Mouse (Mus musculus): ENCODE measurements at regions not wholly inside any gene's neighbourhood (a gene's known extent, or its start where the extent isn't known, plus 50 kb on each side); places are given as distances from the start of the nearest gene placed in this dataset.

GRCm38 (mm10) chr13:31362386-31362785 is 193.5 kb upstream of the Foxq1 start:
- no peaks in the 10 kb centered on the region for H3K4me1 ChIP-seq (ENCODE audit: insufficient read depth, low read length)
- no peaks in the 10 kb centered on the region for H3K27me3 ChIP-seq (ENCODE audit: insufficient read depth, low read length)
- TF ChIP-seq CTCF (IDR thresholded peaks at IDR 0.05) = no peak
- H3K36me3 ChIP-seq (ENCODE audit: insufficient read depth, low read length) = no peaks in the 10 kb centered on the region
- no peak overlapping the region for H3K9ac ChIP-seq (replicated peaks; ENCODE audit: low read length, poor library complexity, severe bottlenecking)
- no peak overlapping the region for H3K4me2 ChIP-seq (ENCODE audit: low read depth, low read length, poor library complexity, severe bottlenecking)
- H3K4me3 ChIP-seq (ENCODE audit: low read depth, low read length) = no peak overlapping the region
- H3K27ac ChIP-seq (ENCODE audit: low read depth, low read length) = no peak overlapping the region
- WGBS = 26% methylated on average over 3 of the region's 3 CpGs
- H3K9me3 ChIP-seq (ENCODE audit: low read length) = no peaks in the 10 kb centered on the region
- ATAC-seq (ENCODE audit: low FRiP score) (no peak), DNase-seq (ENCODE audit: low spot score) (peak; percentile 68)

GRCm38 (mm10) chr13:31364369-31364768 is 191.6 kb upstream of the Foxq1 start:
- 60% methylated on average over 4 of the region's 4 CpGs for WGBS
- Histone ChIP-seq H3K4me3 (ENCODE audit: low read depth, low read length) (no peak overlapping the region), H3K9me3 (ENCODE audit: low read length) (no peaks in the 10 kb centered on the region), H3K27me3 (ENCODE audit: insufficient read depth, low read length) (no peaks in the 10 kb centered on the region), H3K4me1 (ENCODE audit: insufficient read depth, low read length) (no peaks in the 10 kb centered on the region), H3K36me3 (ENCODE audit: insufficient read depth, low read length) (no peaks in the 10 kb centered on the region), H3K9ac (replicated peaks; ENCODE audit: low read length, poor library complexity, severe bottlenecking) (no peak overlapping the region), H3K4me2 (ENCODE audit: low read depth, low read length, poor library complexity, severe bottlenecking) (no peak overlapping the region), H3K27ac (ENCODE audit: low read depth, low read length) (no peak overlapping the region)
- no peak for TF ChIP-seq CTCF (IDR thresholded peaks at IDR 0.05)
- DNase-seq (ENCODE audit: low spot score) (peak; percentile 17), ATAC-seq (ENCODE audit: low FRiP score) (peak; percentile 54)

- Histone ChIP-seq H3K9me3 (ENCODE audit: low read length) (no peaks in the 10 kb centered on the region), H3K4me2 (ENCODE audit: low read depth, low read length, poor library complexity, severe bottlenecking) (no peak overlapping the region), H3K27me3 (ENCODE audit: insufficient read depth, low read length) (no peaks in the 10 kb centered on the region), H3K4me3 (ENCODE audit: low read depth, low read length) (no peak overlapping the region), H3K36me3 (ENCODE audit: insufficient read depth, low read length) (no peaks in the 10 kb centered on the region), H3K27ac (ENCODE audit: low read depth, low read length) (no peak overlapping the region), H3K9ac (replicated peaks; ENCODE audit: low read length, poor library complexity, severe bottlenecking) (no peak overlapping the region), H3K4me1 (ENCODE audit: insufficient read depth, low read length) (no peaks in the 10 kb centered on the region)
- DNase-seq (ENCODE audit: low spot score) = no peak
- 92% methylated on average over 3 of the region's 3 CpGs for WGBS
- ATAC-seq (ENCODE audit: low FRiP score) = no peak
- no peak for TF ChIP-seq CTCF (IDR thresholded peaks at IDR 0.05)
Measured at GRCm38 (mm10) chr13:31367226-31367625, 188.7 kb upstream of the Foxq1 start.

GRCm38 (mm10) chr13:31369182-31369581 is 186.8 kb upstream of the Foxq1 start:
- Histone ChIP-seq H3K4me3 (ENCODE audit: low read depth, low read length) (no peak overlapping the region), H3K36me3 (ENCODE audit: insufficient read depth, low read length) (no peaks in the 10 kb centered on the region), H3K9ac (replicated peaks; ENCODE audit: low read length, poor library complexity, severe bottlenecking) (no peak overlapping the region), H3K27ac (ENCODE audit: low read depth, low read length) (no peak overlapping the region), H3K4me2 (ENCODE audit: low read depth, low read length, poor library complexity, severe bottlenecking) (no peak overlapping the region), H3K4me1 (ENCODE audit: insufficient read depth, low read length) (no peaks in the 10 kb centered on the region), H3K9me3 (ENCODE audit: low read length) (no peaks in the 10 kb centered on the region), H3K27me3 (ENCODE audit: insufficient read depth, low read length) (no peaks in the 10 kb centered on the region)
- TF ChIP-seq CTCF (IDR thresholded peaks at IDR 0.05) = no peak
- 84% methylated on average over 4 of the region's 4 CpGs for WGBS
- DNase-seq (ENCODE audit: low spot score) = no peak
- no peak for ATAC-seq (ENCODE audit: low FRiP score)

- Histone ChIP-seq H3K9me3 (ENCODE audit: low read length) (no peaks in the 10 kb centered on the region), H3K4me2 (ENCODE audit: low read depth, low read length, poor library complexity, severe bottlenecking) (no peak overlapping the region), H3K4me3 (ENCODE audit: low read depth, low read length) (no peak overlapping the region), H3K9ac (replicated peaks; ENCODE audit: low read length, poor library complexity, severe bottlenecking) (no peak overlapping the region), H3K4me1 (ENCODE audit: insufficient read depth, low read length) (no peaks in the 10 kb centered on the region), H3K36me3 (ENCODE audit: insufficient read depth, low read length) (no peaks in the 10 kb centered on the region), H3K27me3 (ENCODE audit: insufficient read depth, low read length) (no peaks in the 10 kb centered on the region), H3K27ac (ENCODE audit: low read depth, low read length) (no peak overlapping the region)
- TF ChIP-seq CTCF (IDR thresholded peaks at IDR 0.05) = no peak
- 77% methylated on average over 6 of the region's 6 CpGs for WGBS
- ATAC-seq (ENCODE audit: low FRiP score) (no peak), DNase-seq (ENCODE audit: low spot score) (no peak)
Measured at GRCm38 (mm10) chr13:31370873-31371272, 185.1 kb upstream of the Foxq1 start.

- Histone ChIP-seq H3K27ac (ENCODE audit: low read depth, low read length) (no peak overlapping the region), H3K9ac (replicated peaks; ENCODE audit: low read length, poor library complexity, severe bottlenecking) (no peak overlapping the region), H3K4me2 (ENCODE audit: low read depth, low read length, poor library complexity, severe bottlenecking) (no peak overlapping the region), H3K27me3 (ENCODE audit: insufficient read depth, low read length) (no peaks in the 10 kb centered on the region), H3K36me3 (ENCODE audit: insufficient read depth, low read length) (no peaks in the 10 kb centered on the region), H3K4me3 (ENCODE audit: low read depth, low read length) (no peak overlapping the region), H3K4me1 (ENCODE audit: insufficient read depth, low read length) (no peaks in the 10 kb centered on the region), H3K9me3 (ENCODE audit: low read length) (no peaks in the 10 kb centered on the region)
- WGBS = 68% methylated on average over 5 of the region's 5 CpGs
- TF ChIP-seq CTCF (IDR thresholded peaks at IDR 0.05) = no peak
- peak; percentile 12 for DNase-seq (ENCODE audit: low spot score)
- ATAC-seq (ENCODE audit: low FRiP score) = no peak
Measured at GRCm38 (mm10) chr13:31374006-31374405, 181.9 kb upstream of the Foxq1 start.

All from midbrain, postnatal 0 days (tissue).